Mouse (Mus musculus): ENCODE data around the gene Themis. TPM values are rescaled to one million over a fixed set of nuclear protein-coding genes. Genes with fewer than 3 reads are reported as not detected.

Themis gene
- polyA plus RNA-seq, 1 experiment from 2014 or later = 0.05 TPM

GRCm38 (mm10) chr10:28816160-28816559, 148.0 kb downstream of the Themis start:
- no peak for ATAC-seq
- H3K27me3 ChIP-seq (ENCODE audit: control insufficient read depth, insufficient read depth, low read depth, low read length) = no peaks in the 10 kb centered on the region

GRCm38 (mm10) chr10:28822320-28822719, 154.2 kb downstream of the Themis start:
- H3K27me3 ChIP-seq (ENCODE audit: control insufficient read depth, insufficient read depth, low read depth, low read length) = no peaks in the 10 kb centered on the region
- WGBS = 72% methylated on average over 3 of the region's 3 CpGs
- H3K9ac ChIP-seq (ENCODE audit: low read depth, low read length) = no peak overlapping the region
- no peak overlapping the region for H3K4me3 ChIP-seq (ENCODE audit: low read depth, low read length)
- no peak overlapping the region for H3K27ac ChIP-seq (ENCODE audit: low read length)
- no peak for ATAC-seq
- no peaks in the 10 kb centered on the region for H3K4me1 ChIP-seq (ENCODE audit: control insufficient read depth, insufficient read depth, low read length)
- no peaks in the 10 kb centered on the region for H3K9me3 ChIP-seq (replicated peaks; ENCODE audit: control insufficient read depth, low read length, poor library complexity, severe bottlenecking)
- no peaks in the 10 kb centered on the region for H3K36me3 ChIP-seq (ENCODE audit: control insufficient read depth, insufficient read depth, low read length)
- no peak overlapping the region for H3K4me2 ChIP-seq (ENCODE audit: low read length)

More at GRCm38 (mm10) chr10:28816160-28816559, 148.0 kb downstream of the Themis start:
- WGBS = 70% methylated on average over 4 of the region's 4 CpGs
- Histone ChIP-seq H3K4me3 (ENCODE audit: low read depth, low read length) (no peak overlapping the region), H3K9ac (ENCODE audit: low read depth, low read length) (no peak overlapping the region), H3K27ac (ENCODE audit: low read length) (no peak overlapping the region), H3K36me3 (ENCODE audit: control insufficient read depth, insufficient read depth, low read length) (no peaks in the 10 kb centered on the region), H3K9me3 (replicated peaks; ENCODE audit: control insufficient read depth, low read length, poor library complexity, severe bottlenecking) (no peaks in the 10 kb centered on the region), H3K4me2 (ENCODE audit: low read length) (no peak overlapping the region), H3K4me1 (ENCODE audit: control insufficient read depth, insufficient read depth, low read length) (no peaks in the 10 kb centered on the region)

- Histone ChIP-seq H3K36me3 (ENCODE audit: control insufficient read depth, insufficient read depth, low read length) (no peaks in the 10 kb centered on the region), H3K4me1 (ENCODE audit: control insufficient read depth, insufficient read depth, low read length) (peaks cover 7% of the 10 kb centered on the region), H3K27me3 (ENCODE audit: control insufficient read depth, insufficient read depth, low read depth, low read length) (no peaks in the 10 kb centered on the region), H3K9me3 (replicated peaks; ENCODE audit: control insufficient read depth, low read length, poor library complexity, severe bottlenecking) (no peaks in the 10 kb centered on the region), H3K4me3 (ENCODE audit: low read depth, low read length) (no peak overlapping the region), H3K4me2 (ENCODE audit: low read length) (no peak overlapping the region), H3K9ac (ENCODE audit: low read depth, low read length) (no peak overlapping the region), H3K27ac (ENCODE audit: low read length) (no peak overlapping the region)
- WGBS = 69% methylated on average over 2 of the region's 2 CpGs
- no peak for ATAC-seq
Measured at GRCm38 (mm10) chr10:28842605-28843004, 174.4 kb downstream of the Themis start.

GRCm38 (mm10) chr10:28843755-28844717, 175.9 kb downstream of the Themis start:
- Histone ChIP-seq H3K4me1 (ENCODE audit: control insufficient read depth, insufficient read depth, low read length) (peaks cover 7% of the 10 kb centered on the region), H3K4me3 (ENCODE audit: low read depth, low read length) (no peak overlapping the region), H3K27me3 (ENCODE audit: control insufficient read depth, insufficient read depth, low read depth, low read length) (no peaks in the 10 kb centered on the region), H3K4me2 (ENCODE audit: low read length) (no peak overlapping the region), H3K27ac (ENCODE audit: low read length) (no peak overlapping the region), H3K36me3 (ENCODE audit: control insufficient read depth, insufficient read depth, low read length) (no peaks in the 10 kb centered on the region), H3K9ac (ENCODE audit: low read depth, low read length) (no peak overlapping the region), H3K9me3 (replicated peaks; ENCODE audit: control insufficient read depth, low read length, poor library complexity, severe bottlenecking) (no peaks in the 10 kb centered on the region)
- WGBS = 32% methylated on average over 7 of the region's 7 CpGs
- peak; percentile 86 for ATAC-seq

GRCm38 (mm10) chr10:28856154-28856553, 188.0 kb downstream of the Themis start:
- Histone ChIP-seq H3K9ac (ENCODE audit: low read depth, low read length) (no peak overlapping the region), H3K4me1 (ENCODE audit: control insufficient read depth, insufficient read depth, low read length) (no peaks in the 10 kb centered on the region), H3K27ac (ENCODE audit: low read length) (no peak overlapping the region), H3K9me3 (replicated peaks; ENCODE audit: control insufficient read depth, low read length, poor library complexity, severe bottlenecking) (no peaks in the 10 kb centered on the region), H3K27me3 (ENCODE audit: control insufficient read depth, insufficient read depth, low read depth, low read length) (no peaks in the 10 kb centered on the region), H3K4me2 (ENCODE audit: low read length) (no peak overlapping the region), H3K4me3 (ENCODE audit: low read depth, low read length) (no peak overlapping the region), H3K36me3 (ENCODE audit: control insufficient read depth, insufficient read depth, low read length) (no peaks in the 10 kb centered on the region)
- WGBS = 91% methylated on average over 2 of the region's 2 CpGs
- ATAC-seq = no peak

GRCm38 (mm10) chr10:28870580-28871354, 202.6 kb downstream of the Themis start:
- Histone ChIP-seq H3K9me3 (replicated peaks; ENCODE audit: control insufficient read depth, low read length, poor library complexity, severe bottlenecking) (no peaks in the 10 kb centered on the region), H3K4me2 (ENCODE audit: low read length) (no peak overlapping the region), H3K4me1 (ENCODE audit: control insufficient read depth, insufficient read depth, low read length) (peaks cover 11% of the 10 kb centered on the region), H3K27ac (ENCODE audit: low read length) (peak overlapping the region; percentile 22; the same call in 1 of the 2 replicates), H3K36me3 (ENCODE audit: control insufficient read depth, insufficient read depth, low read length) (no peaks in the 10 kb centered on the region), H3K9ac (ENCODE audit: low read depth, low read length) (no peak overlapping the region), H3K27me3 (ENCODE audit: control insufficient read depth, insufficient read depth, low read depth, low read length) (no peaks in the 10 kb centered on the region), H3K4me3 (ENCODE audit: low read depth, low read length) (no peak overlapping the region)
- ATAC-seq = peak; percentile 91
- 31% methylated on average over 4 of the region's 4 CpGs for WGBS

GRCm38 (mm10) chr10:28874605-28875004, 206.4 kb downstream of the Themis start:
- H3K36me3 ChIP-seq (ENCODE audit: control insufficient read depth, insufficient read depth, low read length) = no peaks in the 10 kb centered on the region
- H3K9ac ChIP-seq (ENCODE audit: low read depth, low read length) = no peak overlapping the region
- peak; percentile 69 for ATAC-seq
- WGBS = 20% methylated on average over 4 of the region's 4 CpGs
- no peak overlapping the region for H3K4me3 ChIP-seq (ENCODE audit: low read depth, low read length)
- H3K27me3 ChIP-seq (ENCODE audit: control insufficient read depth, insufficient read depth, low read depth, low read length) = no peaks in the 10 kb centered on the region
- H3K4me2 ChIP-seq (ENCODE audit: low read length) = no peak overlapping the region
- no peak overlapping the region for H3K27ac ChIP-seq (ENCODE audit: low read length)
- H3K4me1 ChIP-seq (ENCODE audit: control insufficient read depth, insufficient read depth, low read length) = peaks cover 11% of the 10 kb centered on the region
- H3K9me3 ChIP-seq (replicated peaks; ENCODE audit: control insufficient read depth, low read length, poor library complexity, severe bottlenecking) = no peaks in the 10 kb centered on the region

GRCm38 (mm10) chr10:28887643-28888042, 219.5 kb downstream of the Themis start:
- no peak overlapping the region for H3K27ac ChIP-seq (ENCODE audit: low read length)
- no peaks in the 10 kb centered on the region for H3K27me3 ChIP-seq (ENCODE audit: control insufficient read depth, insufficient read depth, low read depth, low read length)
- no peaks in the 10 kb centered on the region for H3K36me3 ChIP-seq (ENCODE audit: control insufficient read depth, insufficient read depth, low read length)
- no peak overlapping the region for H3K4me3 ChIP-seq (ENCODE audit: low read depth, low read length)
- H3K4me2 ChIP-seq (ENCODE audit: low read length) = no peak overlapping the region
- no peaks in the 10 kb centered on the region for H3K4me1 ChIP-seq (ENCODE audit: control insufficient read depth, insufficient read depth, low read length)
- 75% methylated on average over 1 of the region's 1 CpGs for WGBS
- H3K9ac ChIP-seq (ENCODE audit: low read depth, low read length) = no peak overlapping the region
- no peak for ATAC-seq
- H3K9me3 ChIP-seq (replicated peaks; ENCODE audit: control insufficient read depth, low read length, poor library complexity, severe bottlenecking) = no peaks in the 10 kb centered on the region

- no peaks in the 10 kb centered on the region for H3K36me3 ChIP-seq (ENCODE audit: control insufficient read depth, insufficient read depth, low read length)
- no peak overlapping the region for H3K27ac ChIP-seq (ENCODE audit: low read length)
- H3K9ac ChIP-seq (ENCODE audit: low read depth, low read length) = no peak overlapping the region
- no peak overlapping the region for H3K4me2 ChIP-seq (ENCODE audit: low read length)
- WGBS = 88% methylated on average over 2 of the region's 2 CpGs
- H3K9me3 ChIP-seq (replicated peaks; ENCODE audit: control insufficient read depth, low read length, poor library complexity, severe bottlenecking) = no peaks in the 10 kb centered on the region
- no peaks in the 10 kb centered on the region for H3K27me3 ChIP-seq (ENCODE audit: control insufficient read depth, insufficient read depth, low read depth, low read length)
- no peak for ATAC-seq
- H3K4me1 ChIP-seq (ENCODE audit: control insufficient read depth, insufficient read depth, low read length) = no peaks in the 10 kb centered on the region
- H3K4me3 ChIP-seq (ENCODE audit: low read depth, low read length) = no peak overlapping the region
Measured at GRCm38 (mm10) chr10:28890886-28891285, 222.7 kb downstream of the Themis start.

Measured in midbrain, embryonic 16.5 days (tissue).